Mouse (Mus musculus) megakaryocyte, embryonic 14.5 days (primary cell): Measurements from ENCODE around the gene Rsad1. TPM values are rescaled to one million over a fixed set of nuclear protein-coding genes. Genes with fewer than 3 reads are reported as not detected.

Experiments
- H3K27me3 ChIP-seq: replicated peaks from 2 replicates; pipeline ENCODE3; 2012; ENCODE audit warnings: inconsistent platforms
- H3K36me3 ChIP-seq: replicated peaks from 2 replicates; pipeline ENCODE3; 2012; ENCODE audit warnings: low read length, inconsistent platforms, mixed read lengths
- H3K4me1 ChIP-seq: 2 replicates; pipeline ENCODE4 v1.6.1; 2012; ENCODE audit warnings: inconsistent platforms
- H3K4me3 ChIP-seq: replicated peaks from 2 replicates; pipeline ENCODE3; 2012; ENCODE audit warnings: moderate library complexity, mild to moderate bottlenecking, inconsistent platforms
- H3K9me3 ChIP-seq: 2 replicates; pipeline ENCODE4 v1.6.1; 2012; ENCODE audit warnings: inconsistent platforms
- FLI1 ChIP-seq: IDR thresholded peaks from 2 replicates; pipeline ENCODE4 v1.6.1; 2012; ENCODE audit warnings: low read length, inconsistent platforms, mixed read lengths
- GATA1 ChIP-seq: IDR thresholded peaks from 3 replicates; pipeline ENCODE4 v1.6.1; 2012; ENCODE audit warnings: mixed read lengths, low read length, inconsistent platforms, borderline replicate concordance
- polyA plus RNA-seq: library from polyadenylated mRNA; stranded (reverse); fragments of >175 nt; gene quantifications from 2 replicates; pipeline ENCODE4 v1.2.3, GENCODE M21; 2012; ENCODE audit warnings: low replicate concordance; ENCODE audit not compliant: insufficient read depth

Rsad1 gene
- polyA plus RNA-seq, 1 experiment: 2.2 TPM

DNA sequence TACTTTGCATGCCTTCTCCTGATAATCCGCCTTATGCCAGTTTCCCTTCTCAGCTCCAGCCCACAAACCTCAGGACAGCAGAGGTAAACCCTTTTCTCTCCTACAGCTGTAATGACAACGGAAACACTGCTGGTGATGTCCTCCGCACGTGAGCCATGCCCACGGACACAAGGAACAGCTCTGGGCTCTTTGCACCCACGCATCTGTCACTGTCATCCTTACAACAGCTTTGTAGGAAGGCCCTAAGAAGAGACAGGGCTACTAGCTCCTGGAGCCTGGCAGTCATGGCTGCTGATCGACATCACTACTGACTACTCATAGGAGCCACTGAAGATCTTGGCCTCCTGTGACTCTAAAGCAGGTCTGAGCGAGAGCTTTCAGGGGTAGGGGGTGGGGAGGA lies 15.9 kb downstream of the Rsad1 start:
- peaks cover 16% of the 10 kb centered on the region for H3K4me1 ChIP-seq
- TF ChIP-seq FLI1: no peak
- no peak for TF ChIP-seq GATA1
- H3K9me3 ChIP-seq: peaks cover 5% of the 10 kb centered on the region
- H3K36me3 ChIP-seq: peaks cover 7% of the 10 kb centered on the region
- peaks cover 22% of the 10 kb centered on the region for H3K27me3 ChIP-seq
- no peak overlapping the region for H3K4me3 ChIP-seq

DNA sequence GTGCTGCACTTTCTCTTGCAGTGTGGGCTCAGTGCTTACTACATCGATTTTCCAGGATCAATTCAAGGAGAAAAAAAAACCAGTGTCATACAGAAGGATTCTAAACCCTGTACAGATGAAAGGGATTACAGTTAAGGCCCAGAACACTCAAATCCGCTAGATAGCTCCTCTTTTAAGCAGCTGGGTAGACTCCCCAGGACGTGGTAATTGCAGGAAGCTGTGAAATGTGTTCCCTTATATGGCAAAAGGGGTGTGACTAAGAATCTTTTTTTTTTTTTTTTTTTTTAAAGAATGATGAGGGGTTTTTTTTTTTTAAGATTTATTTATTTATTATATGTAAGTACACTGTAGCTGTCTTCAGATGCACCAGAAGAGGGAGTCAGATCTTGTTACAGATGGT lies 20.2 kb downstream of the Rsad1 start:
- no peak overlapping the region for H3K4me3 ChIP-seq
- TF ChIP-seq FLI1 (no peak), GATA1 (no peak)
- H3K4me1 ChIP-seq: peaks cover 16% of the 10 kb centered on the region; the same call in 1 of the 2 replicates

DNA sequence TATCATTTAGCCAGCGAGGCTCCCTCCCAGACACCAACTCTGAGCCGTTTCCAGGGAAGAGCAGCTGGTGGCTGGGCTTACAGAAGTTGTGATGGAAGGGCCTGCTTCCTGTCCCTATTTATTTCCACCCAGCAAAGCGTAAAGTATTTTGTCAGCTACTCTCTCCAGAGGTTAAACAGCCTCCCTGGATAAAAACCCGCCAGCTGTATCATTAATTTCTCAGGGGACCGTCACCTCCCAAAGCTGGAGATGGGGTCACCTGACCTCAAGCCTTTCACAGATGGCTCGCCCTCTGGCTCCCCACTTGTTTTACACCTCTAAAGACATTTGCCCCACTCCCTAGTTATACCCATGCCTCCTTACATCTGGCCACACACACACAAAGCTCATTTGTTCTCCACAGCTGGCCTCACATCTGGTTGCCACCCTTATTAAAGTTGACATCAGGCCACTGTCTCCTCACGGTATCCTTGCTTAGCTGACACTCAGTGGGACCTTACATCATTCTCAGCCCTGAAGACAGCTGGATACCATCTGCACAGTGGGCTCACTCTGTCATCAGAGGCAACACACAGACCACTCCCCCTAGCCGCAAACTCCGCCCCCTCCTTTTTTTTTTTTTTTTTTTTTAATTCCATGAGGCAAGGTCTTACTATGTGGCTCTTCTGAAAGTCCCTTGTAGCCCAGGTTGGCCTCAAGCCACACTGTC lies 22.7 kb downstream of the Rsad1 start:
- TF ChIP-seq GATA1: no peak
- no peak for TF ChIP-seq FLI1
- peaks cover 49% of the 10 kb centered on the region for H3K27me3 ChIP-seq
- H3K9me3 ChIP-seq: no peaks in the 10 kb centered on the region
- H3K4me1 ChIP-seq: peaks cover 20% of the 10 kb centered on the region
- no peaks in the 10 kb centered on the region for H3K36me3 ChIP-seq
- H3K4me3 ChIP-seq: no peak overlapping the region

More for the DNA sequence above, 20.2 kb downstream of the Rsad1 start:
- H3K9me3 ChIP-seq: no peaks in the 10 kb centered on the region
- no peaks in the 10 kb centered on the region for H3K36me3 ChIP-seq
- H3K27me3 ChIP-seq: peaks cover 34% of the 10 kb centered on the region

DNA sequence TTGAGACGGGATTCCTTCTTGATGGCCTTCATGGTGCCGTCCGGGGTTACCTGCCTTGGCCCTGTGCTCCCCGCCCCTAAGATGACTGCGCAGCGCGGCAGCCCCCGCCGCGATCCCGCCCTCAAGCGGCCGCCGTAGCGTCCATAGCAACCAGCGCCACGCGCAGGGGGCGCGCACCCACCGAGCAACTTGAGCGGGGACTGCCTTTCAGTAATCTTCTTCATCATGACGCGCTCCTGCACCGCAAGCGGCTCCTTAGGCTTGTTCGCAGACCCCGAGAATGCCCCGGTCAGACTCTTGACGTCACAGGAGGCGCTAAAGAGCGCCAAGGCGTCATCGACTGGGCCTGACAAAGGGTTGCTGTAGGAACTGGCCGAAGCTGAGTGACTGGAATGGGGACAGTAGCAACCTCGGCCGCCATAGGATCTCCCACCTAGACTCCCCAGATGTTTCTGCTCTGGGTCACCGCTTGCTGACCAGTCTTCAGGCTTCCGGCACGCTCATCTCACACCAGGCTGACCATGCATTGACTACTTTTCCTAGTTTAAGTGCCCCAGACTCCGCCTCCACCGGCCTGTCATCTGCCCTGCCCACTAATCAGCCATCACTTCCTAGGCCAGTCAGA lies 27.7 kb downstream of the Rsad1 start, which contains the start of gene Mycbpap:
TSS of gene Mycbpap (minus strand) at position 524 of the 625 bp plus-strand sequence.
- Histone ChIP-seq H3K9me3 (no peaks in the 10 kb centered on the region), H3K27me3 (peaks cover 66% of the 10 kb centered on the region), H3K36me3 (no peaks in the 10 kb centered on the region), H3K4me3 (peak within 1 kb of the TSS; percentile 91), H3K4me1 (peaks cover 14% of the 10 kb centered on the region)
- TF ChIP-seq FLI1 (no peak), GATA1 (no peak)

DNA sequence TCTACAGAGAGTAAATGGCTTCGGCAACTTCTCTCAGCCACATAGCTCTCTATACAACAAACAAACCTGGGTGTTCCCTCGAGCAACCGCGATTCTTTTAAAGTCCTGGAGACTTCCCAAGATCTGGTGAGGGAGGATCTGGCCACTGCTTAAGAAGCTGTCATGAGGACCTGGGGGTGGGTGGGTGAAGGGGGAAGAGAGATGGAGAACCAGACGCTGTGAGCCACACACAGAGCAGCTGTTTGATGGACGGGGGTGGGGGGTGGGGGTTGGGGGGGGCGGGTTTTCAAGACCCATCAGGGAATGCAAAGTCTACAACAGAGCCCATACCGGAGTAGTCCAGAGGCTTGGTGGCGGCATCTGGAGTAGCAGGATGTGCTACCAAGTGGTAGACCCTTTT lies 35.6 kb downstream of the Rsad1 start:
- peaks cover 36% of the 10 kb centered on the region for H3K9me3 ChIP-seq
- no peaks in the 10 kb centered on the region for H3K4me1 ChIP-seq
- no peaks in the 10 kb centered on the region for H3K36me3 ChIP-seq
- H3K4me3 ChIP-seq: no peak overlapping the region
- no peak for TF ChIP-seq FLI1
- no peak for TF ChIP-seq GATA1
- H3K27me3 ChIP-seq: peaks cover 70% of the 10 kb centered on the region

DNA sequence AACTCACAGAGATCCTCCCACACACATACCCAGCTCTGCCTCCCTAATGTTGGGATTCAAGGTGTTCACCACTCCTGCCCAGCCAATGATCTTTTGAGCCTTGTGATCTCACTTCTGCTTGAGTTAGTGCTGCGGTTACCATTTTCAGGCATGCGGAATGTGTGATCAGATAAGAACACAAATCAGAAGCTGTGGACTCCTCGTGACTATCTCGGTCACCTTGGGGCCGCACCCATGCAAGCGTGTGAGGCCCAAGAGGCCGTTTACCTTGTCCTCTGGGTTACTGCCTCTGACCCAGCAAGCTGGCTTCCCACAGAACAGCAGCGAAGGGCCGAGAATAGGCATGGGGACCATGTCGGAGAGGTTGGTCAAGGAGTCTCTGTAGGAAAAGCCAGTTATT lies 40.1 kb downstream of the Rsad1 start:
- Histone ChIP-seq H3K36me3 (no peaks in the 10 kb centered on the region), H3K4me1 (no peaks in the 10 kb centered on the region), H3K4me3 (no peak overlapping the region), H3K27me3 (peaks cover 82% of the 10 kb centered on the region), H3K9me3 (peaks cover 36% of the 10 kb centered on the region)
- TF ChIP-seq GATA1 (no peak), FLI1 (no peak)

DNA sequence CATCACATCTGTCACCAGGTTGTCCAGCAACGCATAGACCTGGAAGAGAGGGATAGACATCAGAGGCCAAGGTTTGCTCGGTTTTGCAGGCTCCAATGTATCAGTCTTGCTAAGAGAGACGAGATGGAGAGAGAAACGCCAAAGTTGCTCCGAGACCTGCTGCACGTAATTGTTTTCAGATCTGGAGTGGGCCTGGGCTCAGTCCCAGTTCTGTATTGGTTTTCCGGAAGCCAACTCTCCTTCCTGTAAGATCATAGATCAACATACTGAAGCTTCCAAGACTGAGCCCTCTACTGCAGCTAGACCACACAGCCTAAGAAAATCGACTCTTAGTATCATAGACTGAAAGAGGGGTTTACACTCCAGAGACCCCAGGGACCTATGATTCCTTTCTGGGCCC lies 47.6 kb downstream of the Rsad1 start:
- Histone ChIP-seq H3K27me3 (peaks cover 95% of the 10 kb centered on the region), H3K9me3 (no peaks in the 10 kb centered on the region), H3K36me3 (no peaks in the 10 kb centered on the region), H3K4me3 (no peak overlapping the region), H3K4me1 (peaks cover 5% of the 10 kb centered on the region)
- TF ChIP-seq FLI1 (no peak), GATA1 (no peak)

DNA sequence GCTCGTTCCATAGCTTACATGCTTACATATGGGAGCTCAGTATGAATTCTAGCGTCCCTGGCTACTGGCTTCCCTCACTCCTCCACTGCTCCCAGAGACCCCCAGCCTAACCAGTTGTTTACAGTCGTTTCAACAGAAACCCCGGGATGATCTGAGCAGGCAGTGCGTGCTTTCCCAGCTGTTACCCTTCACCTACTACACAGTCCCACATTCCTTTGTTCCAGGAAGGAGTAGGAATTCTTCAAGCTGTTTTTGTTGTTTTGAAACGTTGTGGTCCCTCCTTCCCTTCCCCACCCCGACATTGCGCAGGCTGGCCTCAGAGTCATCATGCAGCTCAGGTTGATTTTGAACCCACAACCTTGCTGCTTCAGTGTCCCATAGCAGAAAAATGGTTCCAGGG lies 48.7 kb downstream of the Rsad1 start:
- Histone ChIP-seq H3K27me3 (peaks cover 97% of the 10 kb centered on the region), H3K36me3 (no peaks in the 10 kb centered on the region)
- no peak for TF ChIP-seq GATA1
- no peak for TF ChIP-seq FLI1

DNA sequence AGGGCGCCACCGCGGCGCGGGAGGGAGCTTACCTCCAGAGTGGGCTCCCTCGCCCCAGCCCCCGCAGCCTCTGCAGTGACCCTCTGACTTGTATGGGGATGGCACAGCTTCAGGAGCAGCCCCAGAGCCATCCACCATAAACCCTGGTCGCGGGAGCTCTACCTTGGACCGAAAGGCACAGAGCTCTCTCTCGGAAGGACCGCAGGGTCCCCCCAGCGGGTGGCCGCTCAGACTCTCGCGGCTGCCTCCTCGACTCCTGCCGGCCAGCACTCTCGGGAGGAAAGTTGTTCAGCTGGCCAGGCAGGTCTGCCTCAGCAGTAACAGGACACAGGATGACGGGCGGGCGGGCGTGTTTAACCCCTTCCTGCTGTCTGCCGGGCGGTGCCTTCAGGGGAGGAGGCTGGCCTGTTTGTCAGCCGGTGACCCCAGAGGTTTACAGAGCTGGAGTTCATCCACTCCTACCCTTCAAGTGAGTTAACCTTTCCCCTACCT lies 49.3 kb downstream of the Rsad1 start, which contains the start of gene Epn3:
TSS of gene Epn3 (minus strand) at position 314 of the 492 bp plus-strand sequence.
- H3K27me3 ChIP-seq: peaks cover 98% of the 10 kb centered on the region
- peaks cover 5% of the 10 kb centered on the region for H3K4me1 ChIP-seq
- TF ChIP-seq FLI1 (no peak), GATA1 (no peak)

More for the DNA sequence above, 48.7 kb downstream of the Rsad1 start:
- H3K4me3 ChIP-seq: no peak overlapping the region
- peaks cover 5% of the 10 kb centered on the region for H3K4me1 ChIP-seq
- H3K9me3 ChIP-seq: no peaks in the 10 kb centered on the region

DNA sequence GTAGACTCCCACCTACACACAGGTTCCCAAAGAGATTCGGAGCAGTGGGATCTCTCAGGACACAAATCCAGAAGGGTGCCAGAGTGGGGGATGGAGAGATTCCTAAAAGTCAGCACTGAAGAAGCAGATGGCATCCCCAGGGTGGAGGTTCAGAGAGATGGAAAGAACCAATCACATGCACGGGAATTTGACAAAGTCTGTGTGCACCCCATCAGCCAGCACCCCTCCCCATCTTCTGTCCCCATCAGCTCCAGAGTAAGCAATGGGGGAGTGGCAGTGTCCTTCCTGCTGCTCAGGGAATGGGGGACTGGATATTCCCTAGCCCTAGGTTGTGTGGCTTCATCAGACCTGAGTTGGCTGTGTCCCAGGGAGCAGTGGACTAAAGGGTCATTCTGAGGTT lies 50.0 kb downstream of the Rsad1 start:
- TF ChIP-seq GATA1: no peak
- no peak for TF ChIP-seq FLI1
- H3K36me3 ChIP-seq: no peaks in the 10 kb centered on the region
- no peak overlapping the region for H3K4me3 ChIP-seq
- peaks cover 5% of the 10 kb centered on the region for H3K4me1 ChIP-seq
- H3K9me3 ChIP-seq: no peaks in the 10 kb centered on the region
- peaks cover 98% of the 10 kb centered on the region for H3K27me3 ChIP-seq

More for the DNA sequence above, 49.3 kb downstream of the Rsad1 start, which contains the start of gene Epn3:
- Histone ChIP-seq H3K9me3 (no peaks in the 10 kb centered on the region), H3K36me3 (no peaks in the 10 kb centered on the region), H3K4me3 (no peak within 1 kb of the TSS)
